Mouse (Mus musculus): ENCODE results near the gene Gdpd3.

DNA sequence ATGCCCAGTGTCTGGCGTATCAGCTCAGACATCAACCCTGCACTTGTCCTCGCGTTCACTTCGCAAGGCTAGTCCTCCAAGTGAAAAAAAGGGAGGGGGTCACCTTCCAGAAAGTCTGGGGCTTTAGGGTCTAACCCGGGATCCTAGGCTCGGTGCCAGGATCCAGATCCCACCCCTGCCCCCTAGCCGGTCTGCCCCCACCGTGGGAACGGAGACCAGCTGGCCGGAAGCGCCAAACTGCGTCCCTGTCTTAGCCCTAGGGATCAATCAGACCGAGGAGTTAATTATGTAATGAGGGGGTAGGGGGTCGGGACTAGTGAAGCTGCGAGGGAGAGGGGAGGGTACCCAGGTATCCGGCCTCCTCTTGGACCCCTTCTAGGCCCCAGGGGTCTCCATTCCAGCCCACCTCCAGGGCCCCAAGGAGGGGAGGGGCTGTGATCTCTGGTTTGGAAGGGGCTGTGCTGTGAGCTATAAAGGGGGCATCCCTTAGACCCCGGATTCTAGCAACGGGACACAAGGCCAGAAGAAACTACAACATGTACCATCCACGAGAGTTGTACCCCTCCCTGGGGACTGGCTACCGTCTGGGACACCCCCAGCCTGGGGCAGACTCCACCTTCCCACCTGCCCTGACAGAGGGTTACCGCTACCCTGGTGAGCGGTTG is 15.0 kb downstream of the Gdpd3 start, which contains the start of gene Tbx6:
- TF ChIP-seq EP300 (IDR thresholded peaks at IDR 0.05; ENCODE audit: low read depth) (no peak), CTCF (IDR thresholded peaks at IDR 0.05; ENCODE audit: low read depth) (no peak)
